Mouse (Mus musculus): ENCODE data around the gene Mybpc2.

Gene Mybpc2

GRCm38 (mm10) chr7:44485572-44486195 is 38.8 kb downstream of the Mybpc2 start:
- DNase-seq (ENCODE audit: low spot score in 2 of 2): no peak

DNA sequence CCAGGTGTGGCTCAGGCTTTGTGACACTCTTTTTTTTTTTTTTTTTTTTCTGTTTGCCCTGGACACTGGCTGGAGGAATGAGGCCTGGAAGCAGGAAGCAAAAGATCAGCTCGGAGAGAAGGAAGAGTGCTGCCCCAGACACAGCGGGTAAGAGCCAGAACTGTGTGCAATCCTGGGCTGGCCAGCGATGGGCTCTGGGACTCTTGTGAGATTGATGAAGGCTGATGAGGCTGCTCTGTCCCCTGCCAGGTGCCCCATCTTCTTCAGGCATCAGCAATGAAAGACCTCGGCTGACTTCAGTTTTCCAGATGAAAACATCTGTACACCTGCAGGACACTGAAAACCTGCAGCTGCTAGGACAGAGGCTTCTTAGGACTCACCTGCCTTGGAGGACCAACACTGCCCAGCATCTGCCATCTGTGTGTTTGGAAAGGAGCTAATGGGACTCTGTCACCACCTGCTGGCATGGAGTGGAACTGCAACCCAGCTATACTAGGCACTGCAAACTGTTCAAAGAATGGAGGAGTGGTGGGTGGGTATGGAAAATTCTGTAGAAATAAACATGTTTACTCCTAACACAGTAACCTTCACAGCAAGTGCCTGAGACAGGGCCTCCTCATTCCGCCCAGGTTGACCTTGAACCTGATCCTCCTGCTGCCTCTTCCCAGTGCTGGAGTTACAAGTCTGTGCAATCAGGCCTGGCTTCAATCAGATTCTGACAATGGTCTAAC is 39.5 kb downstream of the Mybpc2 start:
- DNase-seq (ENCODE audit: low spot score in 2 of 2): peak; percentile 80 to 88

DNA sequence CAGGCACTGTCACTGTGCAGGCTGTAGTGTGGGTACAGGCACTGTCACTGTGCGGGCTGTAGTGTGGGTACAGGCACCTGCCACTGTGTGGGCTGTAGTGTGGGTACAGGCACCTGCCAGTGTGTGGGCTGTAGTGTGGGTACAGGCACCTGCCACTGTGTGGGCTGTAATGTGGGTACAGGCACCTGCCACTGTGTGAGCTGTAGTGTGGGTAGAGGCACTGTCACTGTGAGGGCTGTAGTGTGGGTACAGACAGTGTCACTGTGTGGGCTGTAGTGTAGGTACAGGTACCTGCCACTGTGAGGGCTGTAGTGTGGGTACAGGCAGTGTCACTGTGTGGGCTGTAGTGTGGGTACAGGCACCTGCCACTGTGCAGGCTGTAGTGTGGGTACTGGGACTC is 40.3 kb downstream of the Mybpc2 start:
- no peak for DNase-seq (ENCODE audit: low spot score in 2 of 2)

- no peak for DNase-seq (ENCODE audit: low spot score in 2 of 2)
Measured at GRCm38 (mm10) chr7:44482836-44483435, 41.5 kb downstream of the Mybpc2 start.

GRCm38 (mm10) chr7:44475046-44475614 is 49.3 kb downstream of the Mybpc2 start:
- peak in 1 of 2 experiments; percentile 13 for DNase-seq (ENCODE audit: low spot score in 2 of 2)

GRCm38 (mm10) chr7:44474419-44474818 is 50.0 kb downstream of the Mybpc2 start:
- peak in 1 of 2 experiments; percentile 38 for DNase-seq (ENCODE audit: low spot score in 2 of 2)

DNA sequence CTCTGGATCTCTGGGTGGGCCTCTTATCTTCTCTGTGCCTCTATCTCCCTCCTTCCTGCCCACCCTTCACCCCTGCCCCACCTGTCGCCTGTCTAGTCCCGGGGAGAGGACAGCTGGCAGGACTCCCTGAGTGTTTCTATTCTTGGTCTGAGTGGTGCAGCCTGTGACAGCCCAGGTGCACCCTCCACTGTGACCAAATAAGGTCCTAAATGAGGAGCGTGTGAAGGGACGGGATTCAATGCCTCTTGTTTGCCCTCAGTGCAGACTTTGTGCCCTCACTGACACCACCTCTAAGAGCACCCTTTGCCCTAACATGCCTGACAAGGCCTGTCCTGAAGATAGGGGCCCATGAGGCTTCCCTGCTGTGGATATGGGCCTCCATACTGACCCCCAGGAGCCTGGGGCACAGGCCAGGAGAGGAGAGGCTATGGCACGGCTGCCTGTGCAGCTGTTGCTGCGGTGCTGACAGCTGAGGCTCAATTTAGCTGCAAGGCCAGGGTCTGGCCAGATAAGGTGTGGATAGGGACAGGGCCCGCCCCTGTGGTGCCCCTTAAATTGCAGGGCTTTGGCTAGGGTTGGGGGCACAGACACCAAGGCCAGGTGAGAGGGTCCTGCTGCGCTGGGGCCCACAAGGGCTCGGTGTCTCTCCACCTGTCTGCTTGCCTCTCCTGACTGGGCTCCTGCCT is 51.4 kb downstream of the Mybpc2 start:
- DNase-seq (ENCODE audit: low spot score in 2 of 2): peak in 1 of 2 experiments; percentile 15

- peak in 1 of 2 experiments; percentile 16 for DNase-seq (ENCODE audit: low spot score in 2 of 2)
Measured at GRCm38 (mm10) chr7:44472558-44472885, 51.9 kb downstream of the Mybpc2 start.

- no peak for DNase-seq (ENCODE audit: low spot score in 2 of 2)
Measured at GRCm38 (mm10) chr7:44471880-44472557, 52.4 kb downstream of the Mybpc2 start.

GRCm38 (mm10) chr7:44470696-44471612 is 53.5 kb downstream of the Mybpc2 start:
- peak in 1 of 2 experiments; percentile 17 for DNase-seq (ENCODE audit: low spot score in 2 of 2)

DNA sequence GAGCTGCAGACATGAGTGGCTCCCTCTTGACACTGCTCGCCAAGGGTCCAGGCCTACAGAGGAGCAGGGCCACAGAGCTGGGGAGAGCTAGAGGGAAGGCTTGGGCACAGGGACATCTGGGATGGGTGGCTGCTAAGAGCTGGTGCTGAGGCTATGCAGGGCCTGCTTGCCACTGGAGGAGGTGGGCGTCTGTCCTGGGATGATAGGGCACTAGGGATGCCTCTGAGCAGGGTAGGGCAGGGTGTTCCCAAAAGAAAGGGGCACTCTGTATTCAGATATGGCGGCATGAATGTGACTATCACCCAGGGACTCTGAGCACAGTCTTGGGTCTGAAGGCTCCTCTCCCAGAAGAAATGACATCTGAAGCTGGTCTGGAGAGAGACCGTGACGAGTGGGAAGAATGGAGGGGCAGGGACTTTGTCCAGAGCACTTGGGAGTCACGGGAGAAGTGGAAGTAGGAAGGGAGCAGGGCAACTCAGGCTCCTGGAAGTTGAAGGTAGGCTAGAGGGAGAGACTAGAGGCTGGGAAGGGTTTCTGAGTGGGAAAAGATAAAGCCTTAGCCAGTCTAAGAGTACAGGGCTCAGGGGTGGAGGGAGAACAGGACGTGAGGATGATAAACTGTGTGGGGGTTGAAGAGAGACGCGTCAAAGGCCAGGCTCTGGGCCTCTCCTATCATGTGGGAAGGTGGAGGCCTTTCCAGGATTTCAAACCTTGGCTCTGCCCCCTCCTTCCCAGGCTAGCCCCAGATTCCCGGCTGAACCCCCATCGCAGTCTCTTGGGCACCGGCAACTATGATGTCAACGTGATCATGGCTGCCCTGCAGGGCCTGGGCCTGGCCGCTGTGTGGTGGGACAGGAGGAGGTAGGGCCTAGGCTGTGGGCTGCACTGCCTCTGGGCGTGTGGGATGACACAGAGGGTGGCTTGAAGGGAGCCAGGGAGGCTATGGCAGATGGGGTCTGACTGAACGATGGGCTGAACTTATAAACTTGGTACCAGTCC is 54.5 kb downstream of the Mybpc2 start:
- peak in 1 of 2 experiments; percentile 18 for DNase-seq (ENCODE audit: low spot score in 2 of 2)

DNA sequence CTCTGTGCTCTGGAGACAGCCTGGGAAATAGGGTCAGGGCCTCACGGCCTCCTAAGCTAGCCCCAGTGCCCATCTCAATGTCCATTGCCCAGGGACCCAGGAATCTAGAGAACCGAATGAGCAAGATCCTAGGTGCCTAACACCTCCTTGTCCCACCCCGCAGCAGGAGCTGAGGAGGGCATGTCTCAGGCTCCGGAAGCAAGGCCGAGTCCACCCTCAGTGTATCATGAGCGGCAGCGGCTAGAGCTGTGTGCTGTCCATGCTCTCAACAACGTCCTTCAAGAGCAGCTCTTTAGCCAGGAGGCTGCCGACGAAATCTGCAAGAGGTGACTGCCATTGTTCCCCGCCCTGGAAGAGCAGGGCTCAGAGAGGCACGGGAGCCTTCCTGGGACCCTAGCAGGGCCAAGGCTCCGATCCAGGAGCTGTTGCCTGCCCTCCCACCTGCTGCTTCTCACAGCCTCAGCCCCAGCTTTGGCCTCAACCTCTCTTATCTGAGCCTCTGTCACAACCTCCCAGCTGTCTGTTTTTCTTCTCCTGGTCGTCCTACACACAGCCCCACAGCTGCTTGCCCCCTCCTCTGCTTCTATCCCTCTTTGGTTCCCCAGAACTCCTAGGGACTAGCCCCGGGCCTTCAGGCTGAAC is 55.7 kb downstream of the Mybpc2 start:
- peak in 1 of 2 experiments; percentile 18 for DNase-seq (ENCODE audit: low spot score in 2 of 2)

GRCm38 (mm10) chr7:44467811-44468411 is 56.5 kb downstream of the Mybpc2 start, which contains the start of gene Josd2:
TSS of gene Josd2 (plus strand) at chr7:44467980.
- DNase-seq (ENCODE audit: low spot score in 2 of 2): peak; percentile 82 to 90

DNA sequence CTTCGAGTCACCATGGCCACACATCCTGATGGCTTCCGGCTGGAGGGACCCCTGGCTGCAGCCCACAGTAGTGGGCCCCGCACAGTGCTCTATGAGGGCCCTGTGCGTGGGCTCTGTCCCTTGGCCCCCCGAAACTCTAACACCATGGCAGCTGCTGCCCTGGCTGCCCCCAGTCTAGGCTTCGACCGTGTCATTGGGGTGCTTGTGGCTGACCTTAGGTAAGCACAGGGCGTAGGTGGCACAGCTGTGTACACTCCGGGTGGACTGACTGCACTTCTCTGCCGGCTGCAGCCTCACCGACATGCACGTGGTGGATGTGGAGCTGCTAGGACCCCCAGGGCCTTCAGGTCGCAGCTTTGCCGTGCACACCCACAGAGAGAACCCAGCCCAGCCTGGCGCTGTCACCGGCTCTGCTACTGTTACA is 57.6 kb downstream of the Mybpc2 start:
- DNase-seq (ENCODE audit: low spot score in 2 of 2): peak in 1 of 2 experiments; percentile 21

- DNase-seq (ENCODE audit: low spot score in 2 of 2): peak in 1 of 2 experiments; percentile 17
Measured at GRCm38 (mm10) chr7:44466006-44466887, 58.2 kb downstream of the Mybpc2 start.

GRCm38 (mm10) chr7:44465111-44465510 is 59.3 kb downstream of the Mybpc2 start, which contains the start of gene Aspdh:
TSS of gene Aspdh (plus strand) at chr7:44465391.
- peak in 1 of 2 experiments; percentile 16 for DNase-seq (ENCODE audit: low spot score in 2 of 2)

- peak; percentile 55 to 87 for DNase-seq (ENCODE audit: low spot score in 2 of 2)
Measured at GRCm38 (mm10) chr7:44464511-44464910, 59.9 kb downstream of the Mybpc2 start.
